Mouse (Mus musculus) hindbrain, embryonic 14.5 days (tissue): Measurements from ENCODE around the gene Gm16253. TPM values are rescaled to one million over a fixed set of nuclear protein-coding genes. Genes with fewer than 3 reads are reported as not detected.
A peak's percentile ranks its signal among the peaks of the same experiment; 100 is the strongest.

Experiments used
- ATAC-seq: fragments of 200-750 bp; cut with Nextera tagmentation; 2 replicates; pipeline ENCODE4 v1.8.0; 2017; ENCODE audit warnings: moderate number of reproducible peaks, mild to moderate bottlenecking, moderate TSS enrichment, moderate library complexity; ENCODE audit not compliant: low FRiP score
- DNase-seq: peaks from one replicate; pipeline ENCODE4 v3.0.0-alpha.2; 2015; ENCODE audit warnings: low spot score
- H3K27ac ChIP-seq: fragments of 300-500 bp; sonication (generic); 2 replicates; pipeline ENCODE4 v1.5.1; 2014; ENCODE audit warnings: mild to moderate bottlenecking, moderate library complexity
- H3K27me3 ChIP-seq: fragments of 300-500 bp; sonication (generic); 2 replicates; pipeline ENCODE4 v1.6.1; 2014; ENCODE audit warnings: mild to moderate bottlenecking, low read length, mixed read lengths; ENCODE audit not compliant: control insufficient read depth, insufficient read depth
- H3K36me3 ChIP-seq: fragments of 300-500 bp; sonication (generic); replicated peaks from 2 replicates; pipeline ENCODE4 v1.6.1; 2014; ENCODE audit not compliant: control insufficient read depth, insufficient read depth
- H3K4me1 ChIP-seq: fragments of 300-500 bp; sonication (generic); replicated peaks from 2 replicates; pipeline ENCODE4 v1.6.1; 2014; ENCODE audit warnings: antibody characterized with exemption, low read length, mixed read lengths; ENCODE audit not compliant: control insufficient read depth, insufficient read depth
- H3K4me2 ChIP-seq: fragments of 300-500 bp; sonication (generic); replicated peaks from 2 replicates; pipeline ENCODE4 v1.6.1; 2014; ENCODE audit warnings: mild to moderate bottlenecking, moderate library complexity
- H3K4me3 ChIP-seq: fragments of 300-500 bp; sonication (generic); replicated peaks from 2 replicates; pipeline ENCODE4 v1.5.1; 2014; ENCODE audit warnings: mild to moderate bottlenecking, low read length
- H3K9ac ChIP-seq: fragments of 300-500 bp; sonication (generic); 2 replicates; pipeline ENCODE4 v1.6.1; 2014
- H3K9me3 ChIP-seq: fragments of 300-500 bp; sonication (generic); 2 replicates; pipeline ENCODE4 v1.6.1; 2016; ENCODE audit warnings: low read length; ENCODE audit not compliant: control insufficient read depth
- WGBS: fragments of 180-500 bp; shearing (Covaris S2); extraction: QIAGEN DNeasy Blood & Tissue Kit; methylation state at CpG from one replicate; pipeline ENCODE4 v1.1.7; 2014; 5-methylcytosine and 5-hydroxymethylcytosine counted together
- polyA plus RNA-seq: library from polyadenylated mRNA; unstranded; fragments of >200 nt; fragmentation: Nextera tagmentation; extraction: Ambion mirVana; gene quantifications from 2 replicates; pipeline ENCODE4 v1.2.1, GENCODE M21; 2014

Gm16253 gene
- polyA plus RNA-seq, 1 experiment from 2014 or later = 0.39 TPM

GRCm38 (mm10) chr3:96593790-96594560 is 17.2 kb downstream of the Gm16253 start, which contains the start of gene Polr3gl:
Gene Polr3gl (minus strand): TSS chr3:96594181.
- H3K9me3 ChIP-seq = no peaks in the 10 kb centered on the region
- H3K36me3 ChIP-seq = no peaks in the 10 kb centered on the region
- peak within 1 kb of the TSS; percentile 68 for H3K9ac ChIP-seq
- peak; percentile 89 for DNase-seq
- peak within 1 kb of the TSS; percentile 71 for H3K4me2 ChIP-seq
- no peaks in the 10 kb centered on the region for H3K27me3 ChIP-seq
- WGBS = under 1% methylated on average over 37 of the region's 38 CpGs
- peak within 1 kb of the TSS; percentile 80 for H3K27ac ChIP-seq
- ATAC-seq = peak; percentile 86
- H3K4me1 ChIP-seq = peaks cover 37% of the 10 kb centered on the region
- H3K4me3 ChIP-seq = peak within 1 kb of the TSS; percentile 57

- no peak for ATAC-seq
- Histone ChIP-seq H3K4me3 (no peak overlapping the region), H3K9ac (no peak overlapping the region), H3K4me1 (peaks cover 40% of the 10 kb centered on the region), H3K36me3 (no peaks in the 10 kb centered on the region), H3K27ac (no peak overlapping the region), H3K27me3 (no peaks in the 10 kb centered on the region), H3K4me2 (no peak overlapping the region), H3K9me3 (no peaks in the 10 kb centered on the region)
- WGBS = 64% methylated on average over 5 of the region's 5 CpGs
- DNase-seq = no peak
Measured at GRCm38 (mm10) chr3:96594851-96595250, 18.1 kb downstream of the Gm16253 start.

GRCm38 (mm10) chr3:96595661-96596060 is 18.9 kb downstream of the Gm16253 start:
- H3K9me3 ChIP-seq = no peaks in the 10 kb centered on the region
- H3K36me3 ChIP-seq = no peaks in the 10 kb centered on the region
- peaks cover 46% of the 10 kb centered on the region for H3K4me1 ChIP-seq
- H3K27ac ChIP-seq = 0 out of 2 replicates have a peak overlapping the region, but pooled peaks have one; percentile 27
- H3K4me2 ChIP-seq = peak overlapping the region; percentile 92
- 19% methylated on average over 6 of the region's 6 CpGs for WGBS
- H3K4me3 ChIP-seq = peak overlapping the region; percentile 49
- peak overlapping the region; percentile 76 for H3K9ac ChIP-seq
- ATAC-seq = no peak
- DNase-seq = no peak
- no peaks in the 10 kb centered on the region for H3K27me3 ChIP-seq

GRCm38 (mm10) chr3:96596228-96596707 is 19.5 kb downstream of the Gm16253 start, which contains the start of gene Ankrd34a:
Gene Ankrd34a (plus strand): TSS chr3:96596636.
- Histone ChIP-seq H3K4me3 (peak within 1 kb of the TSS; percentile 49), H3K9me3 (no peaks in the 10 kb centered on the region), H3K27me3 (no peaks in the 10 kb centered on the region), H3K27ac (peak within 1 kb of the TSS; percentile 27), H3K4me1 (peaks cover 46% of the 10 kb centered on the region), H3K4me2 (peak within 1 kb of the TSS; percentile 92), H3K36me3 (no peaks in the 10 kb centered on the region), H3K9ac (peak within 1 kb of the TSS; percentile 76)
- WGBS = under 1% methylated on average over 23 of the region's 23 CpGs
- DNase-seq (peak; percentile 56), ATAC-seq (no peak)

GRCm38 (mm10) chr3:96596855-96597254 is 20.1 kb downstream of the Gm16253 start:
- DNase-seq (peak; percentile 32), ATAC-seq (no peak)
- under 1% methylated on average over 11 of the region's 12 CpGs for WGBS
- Histone ChIP-seq H3K9ac (peak overlapping the region; percentile 76), H3K4me2 (peak overlapping the region; percentile 92), H3K27ac (peak overlapping the region; percentile 27), H3K4me3 (peak overlapping the region; percentile 49), H3K9me3 (no peaks in the 10 kb centered on the region), H3K4me1 (peaks cover 46% of the 10 kb centered on the region), H3K36me3 (no peaks in the 10 kb centered on the region), H3K27me3 (no peaks in the 10 kb centered on the region)

- peak overlapping the region; percentile 92 for H3K4me2 ChIP-seq
- WGBS = under 1% methylated on average over 35 of the region's 40 CpGs
- no peaks in the 10 kb centered on the region for H3K36me3 ChIP-seq
- H3K9me3 ChIP-seq = no peaks in the 10 kb centered on the region
- H3K27me3 ChIP-seq = no peaks in the 10 kb centered on the region
- DNase-seq (peak; percentile 49), ATAC-seq (no peak)
- peak overlapping the region; percentile 27 for H3K27ac ChIP-seq
- H3K4me3 ChIP-seq = peak overlapping the region; percentile 49
- H3K9ac ChIP-seq = peak overlapping the region; percentile 76
- H3K4me1 ChIP-seq = peaks cover 47% of the 10 kb centered on the region
Measured at GRCm38 (mm10) chr3:96597435-96597891, 20.7 kb downstream of the Gm16253 start.

GRCm38 (mm10) chr3:96598156-96599068 is 21.6 kb downstream of the Gm16253 start:
- peak overlapping the region; percentile 92 for H3K4me2 ChIP-seq
- peak overlapping the region; percentile 49 for H3K4me3 ChIP-seq
- ATAC-seq (no peak), DNase-seq (peak; percentile 62)
- H3K27me3 ChIP-seq = no peaks in the 10 kb centered on the region
- H3K9me3 ChIP-seq = no peaks in the 10 kb centered on the region
- under 1% methylated on average over 53 of the region's 54 CpGs for WGBS
- H3K9ac ChIP-seq = peak overlapping the region; percentile 76
- H3K36me3 ChIP-seq = no peaks in the 10 kb centered on the region
- H3K27ac ChIP-seq = peak overlapping the region; percentile 27
- H3K4me1 ChIP-seq = peaks cover 47% of the 10 kb centered on the region

- Histone ChIP-seq H3K9me3 (no peaks in the 10 kb centered on the region), H3K27ac (no peak overlapping the region), H3K36me3 (no peaks in the 10 kb centered on the region), H3K4me1 (peaks cover 53% of the 10 kb centered on the region), H3K27me3 (no peaks in the 10 kb centered on the region), H3K4me3 (peak overlapping the region; percentile 49), H3K4me2 (peak overlapping the region; percentile 92), H3K9ac (no peak overlapping the region)
- WGBS = 45% methylated on average over 8 of the region's 8 CpGs
- DNase-seq (no peak), ATAC-seq (no peak)
Measured at GRCm38 (mm10) chr3:96599069-96599393, 22.2 kb downstream of the Gm16253 start.

- H3K36me3 ChIP-seq = no peaks in the 10 kb centered on the region
- no peaks in the 10 kb centered on the region for H3K27me3 ChIP-seq
- H3K9ac ChIP-seq = no peak overlapping the region
- H3K4me3 ChIP-seq = no peak overlapping the region
- H3K4me2 ChIP-seq = no peak overlapping the region
- DNase-seq (no peak), ATAC-seq (no peak)
- H3K4me1 ChIP-seq = peaks cover 57% of the 10 kb centered on the region
- no peaks in the 10 kb centered on the region for H3K9me3 ChIP-seq
- WGBS = 59% methylated on average over 3 of the region's 3 CpGs
- no peak overlapping the region for H3K27ac ChIP-seq
Measured at GRCm38 (mm10) chr3:96599411-96599810, 22.6 kb downstream of the Gm16253 start.
